Mouse (Mus musculus): ENCODE results near the gene Ugt1a9.
A peak's percentile ranks its signal among the peaks of the same experiment; 100 is the strongest.
"Not testable (repeated sequence)": the region's sequence is repeated elsewhere in the genome, so short reads cannot be mapped to it uniquely, and the experiment has no call there.

The Ugt1a9 gene

GRCm38 (mm10) chr1:88070495-88070894, at the start of gene Ugt1a9:
Gene Ugt1a9, plus strand, starts transcription at chr1:88070800.
- DNase-seq (ENCODE audit: low read depth, low spot score): no peak

- DNase-seq (ENCODE audit: low read depth, low spot score): not testable (repeated sequence)
Measured at GRCm38 (mm10) chr1:88025244-88025643, 45.4 kb upstream of the Ugt1a9 start.

DNA sequence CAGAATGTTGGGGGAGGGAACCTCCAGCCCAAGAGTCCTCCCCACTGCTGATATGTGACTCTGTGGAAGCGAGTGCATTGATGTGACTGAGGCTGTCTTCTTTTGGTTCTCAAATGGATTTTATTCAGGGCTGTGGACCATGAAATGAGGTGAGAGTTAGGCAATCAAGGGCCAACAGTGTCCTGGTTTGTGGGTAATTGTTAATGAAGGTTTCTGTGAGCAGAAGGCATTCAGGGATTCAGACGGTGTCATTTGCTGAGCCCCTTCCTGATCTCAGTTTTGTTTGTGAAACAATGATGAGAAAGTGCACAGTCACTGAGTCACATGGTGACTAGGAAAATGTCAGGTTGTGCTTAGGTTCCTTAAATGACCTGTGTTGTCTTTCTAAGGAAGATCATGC, 27.6 kb upstream of the Ugt1a9 start:
- DNase-seq (ENCODE audit: low read depth, low spot score): not testable (repeated sequence)

- DNase-seq (ENCODE audit: low read depth, low spot score): not testable (repeated sequence)
Measured at GRCm38 (mm10) chr1:88044832-88045437, 25.7 kb upstream of the Ugt1a9 start.

- not testable (repeated sequence) for DNase-seq (ENCODE audit: low read depth, low spot score)
Measured at GRCm38 (mm10) chr1:88047408-88047807, 23.2 kb upstream of the Ugt1a9 start.

DNA sequence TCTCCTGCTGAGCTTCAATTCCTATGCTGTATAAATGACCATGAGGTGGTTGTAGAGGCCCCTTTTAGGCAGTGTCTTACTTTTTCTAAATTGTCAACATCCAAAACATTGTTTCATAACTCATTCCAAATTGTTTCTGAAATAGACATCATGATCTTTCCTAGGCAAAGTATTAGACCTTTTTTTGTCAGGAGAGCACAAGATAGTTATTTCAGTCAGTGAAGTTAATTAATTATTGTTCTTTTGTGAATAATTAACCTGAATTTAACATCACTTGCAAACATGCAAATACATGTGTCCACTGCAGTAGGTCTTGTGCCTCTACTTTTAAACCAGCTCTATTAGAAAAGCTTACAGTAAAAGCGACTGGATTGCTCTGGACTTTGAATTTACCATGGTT, 15.5 kb upstream of the Ugt1a9 start, which contains the start of gene Ugt1a10:
Gene Ugt1a10, plus strand, starts transcription at position 301 of the 400 bp plus-strand sequence.
- no peak for DNase-seq (ENCODE audit: low read depth, low spot score)

DNA sequence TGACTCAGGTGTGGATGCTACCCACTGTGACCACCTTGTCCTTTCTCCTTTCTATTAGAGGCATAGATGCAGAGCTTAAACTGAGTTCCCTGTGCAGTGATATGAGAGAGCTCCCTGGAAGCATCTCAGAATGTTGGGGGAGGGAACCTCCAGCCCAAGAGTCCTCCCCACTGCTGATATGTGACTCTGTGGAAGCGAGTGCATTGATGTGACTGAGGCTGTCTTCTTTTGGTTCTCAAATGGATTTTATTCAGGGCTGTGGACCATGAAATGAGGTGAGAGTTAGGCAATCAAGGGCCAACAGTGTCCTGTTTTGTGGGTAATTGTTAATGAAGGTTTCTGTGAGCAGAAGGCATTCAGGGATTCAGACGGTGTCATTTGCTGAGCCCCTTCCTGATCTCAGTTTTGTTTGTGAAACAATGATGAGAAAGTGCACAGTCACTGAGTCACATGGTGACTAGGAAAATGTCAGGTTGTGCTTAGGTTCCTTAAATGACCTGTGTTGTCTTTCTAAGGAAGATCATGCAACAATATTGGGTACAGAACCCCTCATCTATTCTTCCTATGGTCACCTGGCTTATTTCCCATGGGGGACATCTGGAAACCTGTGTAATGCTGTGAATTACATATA, 4.0 kb upstream of the Ugt1a9 start:
- not testable (repeated sequence) for DNase-seq (ENCODE audit: low read depth, low spot score)

DNA sequence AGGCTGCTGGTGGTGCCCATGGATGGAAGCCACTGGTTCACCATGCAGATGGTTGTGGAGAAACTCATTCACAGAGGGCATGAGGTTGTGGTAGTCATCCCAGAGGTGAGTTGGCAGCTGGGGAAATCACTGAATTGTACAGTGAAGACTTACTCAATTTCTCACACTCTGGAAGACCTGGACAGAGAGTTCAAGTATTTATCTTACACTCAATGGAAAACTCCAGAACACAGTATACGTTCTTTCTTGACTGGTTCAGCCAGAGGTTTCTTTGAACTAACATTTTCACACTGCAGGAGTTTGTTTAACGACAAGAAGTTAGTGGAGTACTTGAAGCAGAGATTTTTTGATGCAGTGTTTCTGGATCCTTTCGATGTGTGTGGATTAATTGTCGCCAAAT, 302 bp downstream of the Ugt1a9 start:
- no peak for DNase-seq (ENCODE audit: low read depth, low spot score)

GRCm38 (mm10) chr1:88074471-88074870, 3.9 kb downstream of the Ugt1a9 start:
- DNase-seq (ENCODE audit: low read depth, low spot score): no peak

DNA sequence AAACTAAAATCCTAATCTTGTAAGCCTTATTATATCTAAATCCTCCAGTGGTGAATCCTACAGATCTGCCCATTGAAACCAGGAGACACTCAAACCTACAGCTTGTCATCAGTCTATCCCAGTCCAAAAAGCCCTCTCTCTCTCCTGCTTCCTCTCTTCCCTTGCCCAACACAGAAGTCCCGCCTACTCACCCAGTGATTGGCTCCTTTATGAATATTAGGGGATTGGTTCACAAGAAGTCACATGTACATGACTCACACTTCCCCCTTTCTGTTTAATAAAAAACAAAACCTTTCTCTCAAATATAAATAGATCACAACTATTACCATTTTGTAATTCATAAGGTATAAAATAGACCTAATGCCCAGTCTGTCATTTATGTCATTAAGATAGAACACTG, 6.5 kb downstream of the Ugt1a9 start:
- DNase-seq (ENCODE audit: low read depth, low spot score): no peak

- no peak for DNase-seq (ENCODE audit: low read depth, low spot score)
Measured at GRCm38 (mm10) chr1:88081670-88082069, 11.1 kb downstream of the Ugt1a9 start.

- DNase-seq (ENCODE audit: low read depth, low spot score): no peak
Measured at GRCm38 (mm10) chr1:88086125-88086524, 15.5 kb downstream of the Ugt1a9 start.

DNA sequence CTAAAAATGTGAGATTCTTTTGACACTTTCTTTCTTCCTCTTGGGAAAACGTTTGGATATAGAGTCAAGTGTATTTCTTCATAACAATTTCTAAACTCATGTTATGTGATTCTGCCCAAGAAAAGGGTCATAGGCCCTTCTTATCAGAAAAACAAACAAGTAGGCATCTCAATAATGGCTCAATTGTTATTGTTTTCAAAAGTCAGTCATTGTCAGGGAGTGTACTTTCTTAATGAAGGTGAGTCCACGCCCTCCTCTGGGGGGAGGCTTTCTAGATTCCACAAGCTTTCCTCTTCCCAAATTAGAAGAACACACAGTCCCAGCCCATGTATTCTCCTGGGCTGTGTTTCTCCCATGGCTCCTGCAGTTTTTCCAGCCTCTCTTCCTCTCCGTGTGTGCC, 16.9 kb downstream of the Ugt1a9 start, which contains the start of gene Ugt1a8:
Gene Ugt1a8, plus strand, starts transcription at position 301 of the 400 bp plus-strand sequence.
- DNase-seq (ENCODE audit: low read depth, low spot score): no peak

DNA sequence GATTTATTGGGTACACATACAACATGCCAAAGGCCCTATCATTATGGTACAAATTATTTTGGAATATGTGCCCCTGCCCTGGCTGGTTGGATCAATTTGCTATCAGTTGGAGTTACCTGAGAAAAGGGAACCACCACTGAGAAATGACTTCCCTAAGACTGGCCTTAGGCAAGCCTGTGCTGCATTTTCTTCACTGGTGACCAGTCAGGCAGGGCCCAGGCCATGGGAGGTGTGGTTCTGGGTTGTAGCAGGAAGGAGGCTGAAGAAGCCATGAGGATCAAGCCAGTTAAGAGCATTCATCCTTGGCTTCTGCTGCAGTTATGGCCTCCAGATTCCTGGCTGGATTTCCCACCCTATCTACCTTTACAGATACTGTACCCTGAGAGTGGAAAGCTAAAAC, 21.7 kb downstream of the Ugt1a9 start:
- DNase-seq (ENCODE audit: low read depth, low spot score): no peak

DNA sequence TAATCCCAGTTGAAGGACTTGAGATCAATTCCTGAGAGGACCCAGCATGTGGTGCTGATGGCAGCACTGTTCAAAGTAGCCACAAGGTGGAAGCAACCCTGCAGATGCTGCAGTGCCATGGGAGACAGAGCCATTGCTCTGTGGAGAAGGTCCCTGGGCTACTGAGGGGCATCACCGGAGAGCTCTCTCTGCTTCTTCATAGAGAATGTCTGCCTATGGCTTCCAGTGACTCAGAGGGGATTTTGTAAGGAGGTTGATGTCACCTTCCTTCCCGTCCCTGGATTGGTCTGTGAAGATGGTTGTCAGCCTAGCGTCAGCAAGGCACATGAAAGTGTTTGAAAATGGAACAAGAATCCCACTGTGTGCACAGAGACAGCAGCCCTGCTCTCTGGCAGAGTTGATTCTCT, 23.7 kb downstream of the Ugt1a9 start:
- DNase-seq (ENCODE audit: low read depth, low spot score): peak; percentile 17

DNA sequence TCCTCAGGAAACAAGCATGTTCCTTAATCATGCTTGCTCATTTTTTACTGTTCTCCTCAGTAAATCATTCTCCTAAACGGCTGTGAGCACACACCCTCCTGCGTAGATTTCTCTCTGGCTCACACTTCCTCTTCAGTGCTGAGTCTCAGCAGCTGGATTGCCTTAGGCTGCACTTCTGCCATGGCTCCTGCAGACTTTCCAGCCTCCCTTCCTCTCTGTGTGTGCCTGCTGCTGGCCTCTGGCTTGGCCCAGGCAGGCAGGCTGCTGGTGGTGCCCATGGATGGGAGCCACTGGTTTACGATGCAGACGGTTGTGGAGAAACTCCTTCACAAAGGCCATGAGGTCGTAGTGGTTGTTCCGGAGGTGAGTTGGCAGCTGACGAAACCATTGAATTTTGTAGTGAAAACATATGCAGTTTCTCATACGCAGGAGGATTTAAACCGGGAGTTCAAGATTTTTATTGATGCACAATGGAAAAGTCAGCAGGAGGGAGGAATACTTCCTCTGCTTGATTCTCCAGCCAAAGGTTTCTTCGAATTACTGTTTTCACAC, 24.4 kb downstream of the Ugt1a9 start, which contains the start of gene Ugt1a7c:
Gene Ugt1a7c, plus strand, starts transcription at position 122 of the 552 bp plus-strand sequence.
- DNase-seq (ENCODE audit: low read depth, low spot score): no peak

DNA sequence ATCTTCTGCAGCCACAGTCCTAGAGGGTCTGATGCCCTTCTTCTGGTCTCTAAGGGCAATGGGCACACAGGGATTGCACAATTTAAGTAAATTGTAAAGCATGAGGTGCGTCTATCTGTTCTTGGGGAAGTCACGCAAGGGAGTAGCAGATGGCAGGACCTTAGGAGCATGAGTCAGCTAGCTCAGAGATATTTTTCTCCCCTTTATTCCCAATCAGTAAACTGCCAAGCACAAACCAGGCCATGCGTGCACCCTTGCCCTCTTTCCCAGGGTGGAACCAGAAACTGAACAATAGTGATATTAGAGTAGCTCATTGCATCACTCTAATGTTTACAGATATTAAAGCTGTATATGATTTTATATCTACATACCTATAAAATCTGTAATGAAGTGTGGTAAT, 27.9 kb downstream of the Ugt1a9 start:
- DNase-seq (ENCODE audit: low read depth, low spot score): not testable (repeated sequence)

DNA sequence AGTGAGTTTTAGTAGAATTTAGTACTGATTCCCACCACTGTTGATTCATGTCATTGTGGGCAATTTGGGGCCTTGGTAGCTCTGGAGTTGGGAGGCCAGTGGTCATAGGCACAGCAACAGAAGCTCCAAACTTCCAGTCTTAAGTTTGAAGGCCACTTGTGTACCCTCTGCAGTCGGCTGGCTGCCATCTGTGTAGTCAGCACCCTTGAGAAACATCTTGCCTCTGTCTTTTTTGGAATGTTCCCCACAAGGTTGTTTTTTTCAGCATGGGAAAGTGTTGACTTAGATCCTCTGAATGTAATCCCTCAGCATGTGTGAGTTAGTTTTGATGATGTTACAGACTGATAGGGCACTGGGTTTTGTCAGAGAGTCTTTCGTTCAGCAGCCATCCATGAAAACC, 29.1 kb downstream of the Ugt1a9 start:
- not testable (repeated sequence) for DNase-seq (ENCODE audit: low read depth, low spot score)

GRCm38 (mm10) chr1:88103019-88103418, 32.4 kb downstream of the Ugt1a9 start, which contains the start of gene Ugt1a6b:
Gene Ugt1a6b, plus strand, starts transcription at chr1:88103252.
- DNase-seq (ENCODE audit: low read depth, low spot score): not testable (repeated sequence)

- DNase-seq (ENCODE audit: low read depth, low spot score): not testable (repeated sequence)
Measured at GRCm38 (mm10) chr1:88103697-88104468, 33.3 kb downstream of the Ugt1a9 start.

- DNase-seq (ENCODE audit: low read depth, low spot score): no peak
Measured at GRCm38 (mm10) chr1:88104667-88105430, 34.2 kb downstream of the Ugt1a9 start.

Measured in R1 (cell line).